Mouse (Mus musculus) G1E (cell line): ENCODE results near the gene Gm21961. TPM values are rescaled to one million over a fixed set of nuclear protein-coding genes. Genes with fewer than 3 reads are reported as not detected.
"Not testable (repeated sequence)": the region's sequence is repeated elsewhere in the genome, so short reads cannot be mapped to it uniquely, and the experiment has no call there.

ENCODE experiments used
- ATAC-seq: 2 replicates; pipeline ENCODE4 v1.8.0; 2016; ENCODE audit warnings: mild to moderate bottlenecking; ENCODE audit not compliant: insufficient number of reproducible peaks, poor library complexity, low FRiP score, severe bottlenecking; ENCODE audit errors: extremely low read depth
- DNase-seq: peaks from one replicate; pipeline ENCODE4 v3.0.0; 2012; ENCODE audit warnings: low spot score
- H3K27me3 ChIP-seq: 2 replicates; pipeline ENCODE4 v1.6.1; 2012; ENCODE audit warnings: mild to moderate bottlenecking, low read length, inconsistent platforms; ENCODE audit not compliant: insufficient read depth
- H3K36me3 ChIP-seq: replicated peaks from 2 replicates; pipeline ENCODE3; 2012; ENCODE audit warnings: mild to moderate bottlenecking, inconsistent platforms
- H3K4me1 ChIP-seq: 2 replicates; pipeline ENCODE4 v1.6.1; 2012; ENCODE audit warnings: low read depth, low read length, inconsistent platforms, mixed read lengths; ENCODE audit not compliant: insufficient read depth
- H3K4me3 ChIP-seq: 2 replicates; pipeline ENCODE4 v1.5.1; 2012; ENCODE audit warnings: low read depth, mild to moderate bottlenecking, inconsistent platforms, low read length, moderate library complexity, mixed read lengths
- H3K9me3 ChIP-seq: replicated peaks from 2 replicates; pipeline ENCODE4 v1.6.1; 2012; ENCODE audit warnings: inconsistent platforms
- CTCF ChIP-seq: IDR thresholded peaks from 2 replicates; pipeline ENCODE4 v1.5.1; 2012; ENCODE audit warnings: low read depth, low read length, inconsistent platforms, mixed read lengths
- GATA1 ChIP-seq: IDR thresholded peaks from 2 replicates; pipeline ENCODE4 v1.6.1; 2012; ENCODE audit warnings: borderline replicate concordance, low read length, inconsistent platforms, mixed read lengths
- GATA2 ChIP-seq: IDR thresholded peaks from 2 replicates; pipeline ENCODE4 v1.6.1; 2012; ENCODE audit warnings: low read depth, low read length, inconsistent platforms, borderline replicate concordance
- POLR2AphosphoS5 ChIP-seq: IDR thresholded peaks from 2 replicates; pipeline ENCODE4 v1.6.1; 2012; ENCODE audit warnings: low read depth, low read length, inconsistent platforms; ENCODE audit not compliant: insufficient replicate concordance
- TAL1 ChIP-seq: conservative IDR thresholded peaks from 2 replicates; pipeline ENCODE4 v1.6.1; 2012; ENCODE audit warnings: low read depth, low read length, inconsistent platforms, mixed read lengths
- polyA plus RNA-seq: library from polyadenylated mRNA; stranded (reverse); fragments of >175 nt; gene quantifications from 2 replicates; pipeline ENCODE4 v1.2.3, GENCODE M21; 2012
- total RNA-seq, 2 experiments: library from RNA; stranded (forward) in 1 of 2; stranded (reverse) in 1 of 2; fragments of 200-1000 nt in 1 of 2; fragments of >200 nt in 1 of 2; fragmentation: Nextera tagmentation in 1 of 2; gene quantifications; 2 replicates each; pipeline ENCODE4 v1.2.3; 2014 to 2017

The Gm21961 gene
- total RNA-seq (2014; fragmentation: Nextera tagmentation) (not detected in 2 replicates), total RNA-seq (2017) (not detected in 2 replicates), polyA plus RNA-seq (not detected in 2 replicates)

GRCm38 (mm10) chr15:65014804-65015203, at the start of gene Gm21961:
TSS of gene Gm21961 (minus strand) at chr15:65014904.
- H3K9me3 ChIP-seq, result no peaks in the 10 kb centered on the region
- DNase-seq (no peak), ATAC-seq (no peak)
- no peaks in the 10 kb centered on the region for H3K27me3 ChIP-seq
- no peaks in the 10 kb centered on the region for H3K36me3 ChIP-seq
- TF ChIP-seq GATA1, result no peak
- no peak for TF ChIP-seq TAL1
- no peak for TF ChIP-seq CTCF
- no peak for TF ChIP-seq GATA2
- no peak for TF ChIP-seq POLR2AphosphoS5
- H3K4me3 ChIP-seq, result no peak within 1 kb of the TSS
- H3K4me1 ChIP-seq, result no peaks in the 10 kb centered on the region

- Histone ChIP-seq H3K9me3 (no peaks in the 10 kb centered on the region), H3K36me3 (no peaks in the 10 kb centered on the region), H3K27me3 (no peaks in the 10 kb centered on the region), H3K4me3 (no peak overlapping the region), H3K4me1 (no peaks in the 10 kb centered on the region)
- ATAC-seq (no peak), DNase-seq (no peak)
- TF ChIP-seq POLR2AphosphoS5 (no peak), TAL1 (no peak), GATA2 (no peak), CTCF (no peak), GATA1 (no peak)
These were observed 27.3 kb upstream of the Gm21961 start for GRCm38 (mm10) chr15:65041999-65042398.

GRCm38 (mm10) chr15:65039216-65039615, 24.5 kb upstream of the Gm21961 start:
- H3K4me3 ChIP-seq, H3K27me3 ChIP-seq, H3K4me1 ChIP-seq, ATAC-seq, H3K9me3 ChIP-seq, DNase-seq, H3K36me3 ChIP-seq: not testable (repeated sequence)

DNA sequence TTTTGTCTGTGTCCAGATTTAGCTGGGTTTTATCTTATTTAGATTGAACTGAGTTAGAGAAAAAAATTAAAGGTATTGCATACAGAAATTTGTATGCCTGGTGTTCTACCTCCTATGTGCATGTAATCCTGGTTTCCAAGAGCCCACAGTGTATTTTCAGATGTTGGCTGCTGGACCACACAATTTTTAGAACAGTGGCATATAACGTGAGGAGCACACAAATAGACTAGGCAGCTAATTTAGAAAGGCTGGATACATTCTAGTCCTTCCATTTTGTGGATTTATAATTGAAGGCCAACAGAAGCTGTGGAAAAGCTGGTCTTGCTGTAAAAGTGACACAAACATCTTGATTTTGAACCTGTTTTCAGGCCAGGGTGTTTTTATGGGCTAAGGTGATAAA, 3.3 kb upstream of the Gm21961 start:
- ATAC-seq (no peak), DNase-seq (no peak)
- Histone ChIP-seq H3K4me1 (no peaks in the 10 kb centered on the region), H3K36me3 (no peaks in the 10 kb centered on the region), H3K9me3 (no peaks in the 10 kb centered on the region), H3K27me3 (no peaks in the 10 kb centered on the region), H3K4me3 (no peak overlapping the region)
- TF ChIP-seq TAL1 (no peak), GATA2 (no peak), CTCF (no peak), GATA1 (no peak), POLR2AphosphoS5 (no peak)

DNA sequence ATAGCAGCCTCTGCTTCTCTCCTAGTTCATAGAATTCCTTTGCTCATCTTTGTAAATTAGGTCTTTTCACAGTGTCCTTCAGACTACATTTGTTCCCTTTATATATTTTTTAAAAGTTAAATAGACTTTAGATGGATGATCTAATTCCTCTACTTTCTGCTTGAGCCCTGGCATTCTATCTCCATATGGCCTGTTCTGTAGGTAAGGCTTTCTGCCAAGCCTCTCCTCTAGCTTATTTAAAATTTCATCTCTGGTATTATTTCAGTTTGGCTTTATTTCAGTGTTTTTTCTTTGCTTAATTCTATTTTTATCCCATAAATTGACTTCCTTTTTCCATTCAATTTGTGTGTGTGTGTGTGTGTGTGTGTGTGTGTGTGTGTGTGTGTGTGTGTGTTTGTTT, 8.5 kb downstream of the Gm21961 start:
- no peaks in the 10 kb centered on the region for H3K9me3 ChIP-seq
- DNase-seq (no peak), ATAC-seq (no peak)

GRCm38 (mm10) chr15:64994498-64994897, 20.2 kb downstream of the Gm21961 start:
- H3K4me1 ChIP-seq, result no peaks in the 10 kb centered on the region
- no peak overlapping the region for H3K4me3 ChIP-seq
- no peaks in the 10 kb centered on the region for H3K36me3 ChIP-seq
- H3K27me3 ChIP-seq, result no peaks in the 10 kb centered on the region; the same call in 1 of the 2 replicates
- no peak for DNase-seq
- no peak for ATAC-seq
- H3K9me3 ChIP-seq, result no peaks in the 10 kb centered on the region
- TF ChIP-seq TAL1, result no peak
- TF ChIP-seq POLR2AphosphoS5, result no peak
- TF ChIP-seq GATA1, result no peak
- no peak for TF ChIP-seq CTCF
- no peak for TF ChIP-seq GATA2

More for the DNA sequence above, 8.5 kb downstream of the Gm21961 start:
- no peak overlapping the region for H3K4me3 ChIP-seq
- no peaks in the 10 kb centered on the region for H3K36me3 ChIP-seq
- no peaks in the 10 kb centered on the region for H3K27me3 ChIP-seq
- H3K4me1 ChIP-seq, result no peaks in the 10 kb centered on the region
- TF ChIP-seq CTCF, result no peak
- no peak for TF ChIP-seq GATA1

- no peaks in the 10 kb centered on the region for H3K36me3 ChIP-seq
- no peak overlapping the region for H3K4me3 ChIP-seq
- ATAC-seq, result no peak
- H3K4me1 ChIP-seq, result no peaks in the 10 kb centered on the region
- H3K9me3 ChIP-seq, result no peaks in the 10 kb centered on the region
- no peaks in the 10 kb centered on the region for H3K27me3 ChIP-seq
- DNase-seq, result no peak
- no peak for TF ChIP-seq CTCF
These were observed 34.7 kb downstream of the Gm21961 start for GRCm38 (mm10) chr15:64979976-64980375.
